Mouse (Mus musculus): Measurements from ENCODE around the gene Rapgef3. TPM values are rescaled to one million over a fixed set of nuclear protein-coding genes. Genes with fewer than 3 reads are reported as not detected.

Gene Rapgef3
- polyA plus RNA-seq, 1 experiment, result 2.3 TPM

- Histone ChIP-seq H3K36me3 (replicated peaks; ENCODE audit: low read length) (peaks cover 56% of the 10 kb centered on the region), H3K9me3 (no peaks in the 10 kb centered on the region)
Observed at GRCm38 (mm10) chr15:97809942-97810341, 42.2 kb upstream of the Rapgef3 start.

DNA sequence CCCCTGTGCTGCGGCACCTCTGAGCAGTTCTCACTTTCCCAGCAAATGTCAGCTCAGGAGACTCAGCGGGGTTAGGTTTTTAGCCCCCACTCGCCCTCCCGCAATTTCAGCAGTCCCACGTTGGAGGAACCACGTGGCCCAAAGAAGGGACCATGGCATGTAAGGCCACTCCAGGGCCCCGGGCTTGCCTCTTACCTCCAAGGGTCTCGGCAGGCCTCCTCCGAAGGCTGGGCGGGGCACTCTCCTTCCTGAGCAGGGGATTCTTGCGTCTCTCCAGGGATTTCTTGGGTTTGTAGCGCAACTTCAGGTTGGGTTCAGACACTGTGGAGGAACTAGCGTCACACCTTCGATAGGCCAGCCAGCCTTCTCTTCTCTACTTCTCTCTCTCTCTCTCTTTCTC lies 41.4 kb upstream of the Rapgef3 start:
- Histone ChIP-seq H3K4me1 (peaks cover 39% of the 10 kb centered on the region), H3K4me3 (replicated peaks) (no peak overlapping the region), H3K27me3 (replicated peaks) (peaks cover 2% of the 10 kb centered on the region), H3K36me3 (replicated peaks; ENCODE audit: low read length) (peaks cover 59% of the 10 kb centered on the region), H3K9me3 (no peaks in the 10 kb centered on the region)
- TF ChIP-seq FLI1 (IDR thresholded peaks at IDR 0.05; ENCODE audit: low read length) (no peak), GATA1 (IDR thresholded peaks at IDR 0.05; ENCODE audit: borderline replicate concordance, low read length) (no peak)

More at GRCm38 (mm10) chr15:97809942-97810341, 42.2 kb upstream of the Rapgef3 start:
- Histone ChIP-seq H3K4me1 (peaks cover 47% of the 10 kb centered on the region), H3K27me3 (replicated peaks) (peaks cover 2% of the 10 kb centered on the region), H3K4me3 (replicated peaks) (no peak overlapping the region)
- no peak for TF ChIP-seq FLI1 (IDR thresholded peaks at IDR 0.05; ENCODE audit: low read length)
- TF ChIP-seq GATA1 (IDR thresholded peaks at IDR 0.05; ENCODE audit: borderline replicate concordance, low read length), result no peak

DNA sequence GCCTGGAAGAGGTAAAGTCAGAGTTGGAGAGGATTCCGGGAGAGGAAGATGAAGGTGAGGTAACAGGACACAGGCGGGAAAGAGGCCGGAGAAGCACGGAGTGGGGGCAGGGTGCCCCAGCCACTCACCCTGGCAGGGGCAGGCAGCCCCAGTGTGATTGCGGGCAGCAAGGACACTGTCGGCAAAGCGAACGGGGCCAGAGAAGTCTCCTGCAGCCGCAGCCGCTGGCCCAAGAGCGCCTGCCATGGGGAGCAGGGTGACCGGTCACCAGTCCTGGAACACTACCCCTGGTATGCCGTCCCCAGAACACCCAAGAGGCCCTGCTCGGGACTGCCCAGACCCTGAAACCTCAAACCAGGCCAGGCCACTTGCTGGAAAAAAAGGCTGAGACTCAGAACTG lies 40.8 kb upstream of the Rapgef3 start:
- TF ChIP-seq FLI1 (IDR thresholded peaks at IDR 0.05; ENCODE audit: low read length) (no peak), GATA1 (IDR thresholded peaks at IDR 0.05; ENCODE audit: borderline replicate concordance, low read length) (no peak)
- no peaks in the 10 kb centered on the region for H3K9me3 ChIP-seq

DNA sequence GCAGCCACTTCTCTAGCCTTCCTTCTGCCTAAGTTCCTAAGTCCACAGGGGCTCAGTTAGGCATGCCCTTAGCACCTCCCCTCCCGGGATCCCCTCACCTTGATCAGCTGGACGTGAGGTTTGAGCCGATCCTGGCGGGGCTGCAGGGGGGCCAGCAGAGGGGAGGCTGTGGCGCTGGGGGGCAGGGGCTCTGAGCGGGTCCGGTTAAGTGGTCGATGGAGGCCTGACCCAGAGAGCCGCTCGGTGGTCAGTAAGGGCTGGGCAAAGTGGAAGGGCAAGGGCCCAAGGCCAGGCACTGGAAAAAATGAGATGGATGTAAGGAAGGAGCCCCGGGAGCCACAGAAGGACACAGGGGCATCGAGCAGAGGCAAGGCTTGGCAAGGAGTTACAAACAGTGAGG lies 40.1 kb upstream of the Rapgef3 start:
- Histone ChIP-seq H3K9me3 (no peaks in the 10 kb centered on the region), H3K36me3 (replicated peaks; ENCODE audit: low read length) (peaks cover 61% of the 10 kb centered on the region), H3K4me1 (peaks cover 26% of the 10 kb centered on the region), H3K4me3 (replicated peaks) (no peak overlapping the region), H3K27me3 (replicated peaks) (peaks cover 2% of the 10 kb centered on the region)
- TF ChIP-seq GATA1 (IDR thresholded peaks at IDR 0.05; ENCODE audit: borderline replicate concordance, low read length) (no peak), FLI1 (IDR thresholded peaks at IDR 0.05; ENCODE audit: low read length) (no peak)

More for the DNA sequence above, 40.8 kb upstream of the Rapgef3 start:
- Histone ChIP-seq H3K36me3 (replicated peaks; ENCODE audit: low read length) (peaks cover 59% of the 10 kb centered on the region), H3K27me3 (replicated peaks) (peaks cover 2% of the 10 kb centered on the region), H3K4me3 (replicated peaks) (no peak overlapping the region), H3K4me1 (peaks cover 33% of the 10 kb centered on the region)

DNA sequence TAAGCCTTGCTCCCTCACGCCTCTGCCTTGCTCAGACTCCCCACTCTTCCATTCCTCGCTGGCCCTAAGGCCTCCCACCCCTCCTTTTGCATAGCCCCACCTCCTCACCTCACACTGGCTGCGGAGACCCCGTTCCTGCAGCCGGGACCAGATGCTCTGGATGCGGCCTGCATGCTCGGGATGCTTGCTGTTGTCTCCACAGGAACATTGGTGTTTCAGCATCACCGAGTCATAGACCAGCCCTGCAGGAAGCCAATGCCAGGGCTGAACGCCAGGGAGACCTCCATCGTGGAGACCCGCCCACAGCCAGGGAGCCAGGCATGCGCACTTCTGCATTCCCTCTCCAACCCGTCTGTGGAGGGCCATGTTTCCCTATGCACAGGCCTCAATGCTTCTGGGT lies 34.8 kb upstream of the Rapgef3 start:
- Histone ChIP-seq H3K27me3 (replicated peaks) (no peaks in the 10 kb centered on the region), H3K36me3 (replicated peaks; ENCODE audit: low read length) (peaks cover 71% of the 10 kb centered on the region), H3K9me3 (no peaks in the 10 kb centered on the region), H3K4me3 (replicated peaks) (no peak overlapping the region), H3K4me1 (peaks cover 26% of the 10 kb centered on the region)
- no peak for TF ChIP-seq GATA1 (IDR thresholded peaks at IDR 0.05; ENCODE audit: borderline replicate concordance, low read length)
- no peak for TF ChIP-seq FLI1 (IDR thresholded peaks at IDR 0.05; ENCODE audit: low read length)

GRCm38 (mm10) chr15:97801811-97802210 lies 34.0 kb upstream of the Rapgef3 start:
- H3K9me3 ChIP-seq, result no peaks in the 10 kb centered on the region
- peaks cover 26% of the 10 kb centered on the region for H3K4me1 ChIP-seq
- H3K27me3 ChIP-seq (replicated peaks), result no peaks in the 10 kb centered on the region
- TF ChIP-seq GATA1 (IDR thresholded peaks at IDR 0.05; ENCODE audit: borderline replicate concordance, low read length), result no peak
- TF ChIP-seq FLI1 (IDR thresholded peaks at IDR 0.05; ENCODE audit: low read length), result no peak
- peaks cover 71% of the 10 kb centered on the region for H3K36me3 ChIP-seq (replicated peaks; ENCODE audit: low read length)
- H3K4me3 ChIP-seq (replicated peaks), result no peak overlapping the region

DNA sequence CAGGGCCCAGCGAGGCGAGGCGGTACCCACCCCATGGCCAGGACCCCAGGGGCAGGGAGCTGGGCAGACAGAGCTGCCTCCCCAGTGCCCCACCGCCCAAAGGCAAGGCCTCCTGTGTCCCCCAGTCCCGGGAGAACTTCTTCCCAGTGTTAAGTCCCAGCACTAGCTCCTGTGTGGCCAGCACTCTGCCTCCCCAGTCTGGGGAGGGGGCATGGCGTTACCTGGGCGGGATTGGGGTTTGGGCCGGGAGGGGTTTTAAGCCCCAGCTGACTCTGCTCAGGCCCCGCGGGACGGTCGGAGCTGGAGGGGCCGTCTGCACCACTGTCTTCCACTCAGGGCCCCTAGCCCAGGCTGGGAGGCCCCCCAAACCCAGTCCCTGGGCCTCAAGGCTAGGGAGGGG lies 33.1 kb upstream of the Rapgef3 start:
- Histone ChIP-seq H3K27me3 (replicated peaks) (no peaks in the 10 kb centered on the region), H3K4me1 (peaks cover 26% of the 10 kb centered on the region), H3K4me3 (replicated peaks) (no peak overlapping the region), H3K9me3 (no peaks in the 10 kb centered on the region), H3K36me3 (replicated peaks; ENCODE audit: low read length) (peaks cover 75% of the 10 kb centered on the region)
- TF ChIP-seq GATA1 (IDR thresholded peaks at IDR 0.05; ENCODE audit: borderline replicate concordance, low read length) (no peak), FLI1 (IDR thresholded peaks at IDR 0.05; ENCODE audit: low read length) (no peak)

- H3K27me3 ChIP-seq (replicated peaks), result no peaks in the 10 kb centered on the region
- H3K36me3 ChIP-seq (replicated peaks; ENCODE audit: low read length), result peaks cover 83% of the 10 kb centered on the region
- no peaks in the 10 kb centered on the region for H3K9me3 ChIP-seq
- H3K4me1 ChIP-seq, result peaks cover 26% of the 10 kb centered on the region
- no peak overlapping the region for H3K4me3 ChIP-seq (replicated peaks)
- no peak for TF ChIP-seq GATA1 (IDR thresholded peaks at IDR 0.05; ENCODE audit: borderline replicate concordance, low read length)
- TF ChIP-seq FLI1 (IDR thresholded peaks at IDR 0.05; ENCODE audit: low read length), result no peak
Observed at GRCm38 (mm10) chr15:97799446-97799845, 31.7 kb upstream of the Rapgef3 start.

GRCm38 (mm10) chr15:97798134-97798533 lies 30.4 kb upstream of the Rapgef3 start:
- TF ChIP-seq FLI1 (IDR thresholded peaks at IDR 0.05; ENCODE audit: low read length), result no peak
- no peak for TF ChIP-seq GATA1 (IDR thresholded peaks at IDR 0.05; ENCODE audit: borderline replicate concordance, low read length)
- H3K4me1 ChIP-seq, result peaks cover 36% of the 10 kb centered on the region
- no peak overlapping the region for H3K4me3 ChIP-seq (replicated peaks)
- H3K36me3 ChIP-seq (replicated peaks; ENCODE audit: low read length), result peaks cover 97% of the 10 kb centered on the region
- H3K27me3 ChIP-seq (replicated peaks), result no peaks in the 10 kb centered on the region
- no peaks in the 10 kb centered on the region for H3K9me3 ChIP-seq

- no peaks in the 10 kb centered on the region for H3K27me3 ChIP-seq (replicated peaks)
- no peaks in the 10 kb centered on the region for H3K9me3 ChIP-seq
- peaks cover 98% of the 10 kb centered on the region for H3K36me3 ChIP-seq (replicated peaks; ENCODE audit: low read length)
- H3K4me1 ChIP-seq, result peaks cover 46% of the 10 kb centered on the region
- H3K4me3 ChIP-seq (replicated peaks), result no peak overlapping the region
- TF ChIP-seq FLI1 (IDR thresholded peaks at IDR 0.05; ENCODE audit: low read length), result no peak
- no peak for TF ChIP-seq GATA1 (IDR thresholded peaks at IDR 0.05; ENCODE audit: borderline replicate concordance, low read length)
Observed at GRCm38 (mm10) chr15:97796674-97797310, 29.0 kb upstream of the Rapgef3 start.
